Mouse (Mus musculus) monocyte, adult 2 months (primary cell): Measurements from ENCODE around the gene Akap8l.

Experiments
- DNase-seq, 2 experiments: peaks; one replicate each; pipeline ENCODE4 v3.0.0; 2022; ENCODE audit warnings: low spot score in 2 of 2, low read depth in 1 of 2

The Akap8l gene

DNA sequence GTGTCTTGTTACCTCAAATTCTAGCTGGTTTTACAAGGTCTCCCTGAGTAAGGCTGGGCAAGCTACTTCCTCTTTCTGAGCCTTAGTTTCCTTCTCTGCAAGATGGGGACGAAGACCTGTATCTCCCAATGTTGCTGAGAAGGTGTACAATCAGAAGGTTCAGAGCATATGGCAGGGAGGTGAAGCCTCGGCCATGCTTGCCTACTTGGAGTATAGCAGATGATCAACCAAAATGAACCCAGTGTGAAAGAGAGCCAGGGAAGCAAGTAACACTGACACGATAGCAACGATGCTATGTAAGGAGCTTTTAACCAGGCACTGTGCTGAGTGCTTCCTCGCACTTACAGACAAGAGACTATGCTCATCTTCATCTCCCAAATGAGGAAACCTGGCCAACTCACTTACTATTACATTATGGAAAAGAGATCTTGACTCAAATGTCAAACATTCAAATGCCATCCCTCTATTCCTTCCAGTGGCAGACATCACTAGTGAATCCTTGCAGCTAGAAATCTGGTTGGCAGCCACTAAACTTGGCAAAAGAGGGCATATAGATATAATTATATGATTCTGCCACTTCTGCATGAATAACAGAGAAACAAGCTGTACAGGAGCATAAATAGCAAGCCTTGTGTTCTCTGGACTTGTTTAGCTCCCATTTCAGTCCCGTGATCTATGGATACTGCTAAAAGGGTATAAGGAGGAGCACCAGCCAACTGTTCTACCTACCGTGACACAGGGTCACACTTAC lies 8.0 kb upstream of the Akap8l start:
- DNase-seq, result no peak

GRCm38 (mm10) chr17:32356766-32357760 lies 6.7 kb upstream of the Akap8l start:
- no peak for DNase-seq

- DNase-seq, result no peak
These were observed 5.9 kb upstream of the Akap8l start for GRCm38 (mm10) chr17:32356281-32356680.

DNA sequence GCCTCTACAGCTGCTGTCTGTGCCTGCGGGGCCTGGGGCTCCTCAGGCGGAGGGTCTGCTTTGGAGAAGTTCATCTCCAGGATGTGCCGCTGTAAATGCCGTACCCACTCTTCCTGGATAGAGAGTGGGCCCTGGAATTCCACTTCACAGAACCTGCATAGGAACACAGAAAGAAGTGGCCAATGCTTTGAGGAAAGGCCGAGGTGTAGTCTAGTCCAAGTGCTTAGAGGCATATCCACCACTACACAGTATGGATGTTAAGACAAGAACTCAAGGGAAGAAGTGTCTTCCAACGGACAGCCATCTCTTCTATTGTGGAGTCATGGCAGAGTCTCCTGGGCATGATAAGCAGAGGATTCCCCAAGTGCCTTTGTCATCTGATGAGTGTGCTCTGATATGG lies 4.6 kb upstream of the Akap8l start:
- no peak for DNase-seq

DNA sequence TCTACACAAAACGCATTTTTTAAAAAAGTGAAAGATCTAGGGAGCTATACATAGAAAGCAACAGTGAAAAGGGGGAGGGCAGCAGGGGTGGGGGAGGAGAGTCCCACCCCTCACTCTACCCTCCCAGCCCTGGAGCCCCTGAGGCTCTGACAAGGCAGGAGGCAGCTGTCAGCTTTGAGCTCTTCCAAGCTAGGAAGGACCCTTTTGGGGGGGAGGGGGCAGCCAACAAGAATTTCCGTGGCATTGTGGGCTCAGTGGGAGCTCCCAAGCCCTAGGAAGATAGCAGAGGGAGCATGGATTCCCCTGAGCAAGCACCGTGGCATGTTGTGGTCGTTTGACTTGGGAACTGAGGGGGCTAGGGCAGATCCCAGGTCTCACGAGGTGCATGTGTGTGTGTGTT lies 3.8 kb upstream of the Akap8l start:
- DNase-seq, result no peak

GRCm38 (mm10) chr17:32353696-32354095 lies 3.3 kb upstream of the Akap8l start:
- DNase-seq, result no peak

GRCm38 (mm10) chr17:32351726-32352125 lies 1.3 kb upstream of the Akap8l start:
- no peak for DNase-seq

GRCm38 (mm10) chr17:32351269-32351668 lies 862 bp upstream of the Akap8l start:
- no peak for DNase-seq

DNA sequence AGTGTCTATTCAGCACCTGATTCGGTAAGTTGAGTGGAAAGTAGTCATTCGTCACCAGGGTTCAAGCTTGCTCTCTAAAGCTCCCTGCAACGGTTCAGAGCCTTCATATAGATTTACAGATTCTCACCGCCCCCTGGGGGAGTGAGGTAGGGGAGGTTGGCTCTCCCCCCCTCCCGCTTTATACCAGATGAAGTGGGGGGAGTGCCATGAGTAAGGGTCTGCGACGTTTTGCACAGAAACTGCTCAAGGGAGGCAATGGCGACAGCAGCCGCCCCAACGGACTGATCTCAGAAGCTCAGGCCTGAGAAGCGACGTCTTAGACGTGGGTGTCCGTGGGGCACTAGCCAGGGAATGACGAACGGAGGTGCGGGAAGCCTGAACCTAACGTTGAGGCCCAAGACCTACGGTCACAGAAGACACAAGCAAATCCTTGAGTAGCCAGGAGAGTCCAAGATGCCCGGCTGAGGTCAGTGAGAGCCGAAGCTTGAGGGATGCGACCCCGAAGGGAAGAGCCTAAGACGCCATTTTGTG lies 491 bp downstream of the Akap8l start:
- no peak for DNase-seq

DNA sequence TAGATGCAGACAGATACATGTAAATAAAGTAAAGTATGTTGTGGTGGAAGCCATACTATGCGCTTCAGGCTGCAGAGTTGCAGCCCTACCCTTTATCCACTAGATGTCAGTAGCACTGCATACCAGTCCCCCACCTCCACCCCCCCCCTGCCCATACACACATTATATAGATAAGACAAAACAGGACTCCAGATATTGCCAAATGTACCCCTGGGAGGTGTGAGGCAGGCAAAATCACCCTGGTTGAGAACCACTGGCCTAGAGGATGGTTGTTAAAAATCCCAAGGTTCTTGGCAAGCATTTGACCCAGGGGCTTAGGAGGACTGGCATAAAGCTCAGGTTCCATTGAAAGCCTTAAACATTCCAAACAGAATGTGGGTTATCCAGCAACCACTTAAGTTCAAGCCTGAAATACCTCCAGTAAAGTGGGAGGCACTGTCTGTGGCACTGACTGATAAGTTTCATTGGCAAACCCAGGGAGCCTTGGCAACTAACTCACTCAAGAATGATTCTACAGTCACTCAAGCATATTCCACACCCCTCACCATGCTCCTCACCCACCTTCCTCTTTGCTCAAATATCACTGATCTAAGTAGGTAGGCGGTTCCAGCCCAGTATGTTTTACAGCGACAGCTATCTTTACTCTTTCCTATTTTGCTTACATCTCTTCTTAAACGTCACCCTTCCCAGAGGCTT lies 1.2 kb downstream of the Akap8l start:
- DNase-seq, result no peak

DNA sequence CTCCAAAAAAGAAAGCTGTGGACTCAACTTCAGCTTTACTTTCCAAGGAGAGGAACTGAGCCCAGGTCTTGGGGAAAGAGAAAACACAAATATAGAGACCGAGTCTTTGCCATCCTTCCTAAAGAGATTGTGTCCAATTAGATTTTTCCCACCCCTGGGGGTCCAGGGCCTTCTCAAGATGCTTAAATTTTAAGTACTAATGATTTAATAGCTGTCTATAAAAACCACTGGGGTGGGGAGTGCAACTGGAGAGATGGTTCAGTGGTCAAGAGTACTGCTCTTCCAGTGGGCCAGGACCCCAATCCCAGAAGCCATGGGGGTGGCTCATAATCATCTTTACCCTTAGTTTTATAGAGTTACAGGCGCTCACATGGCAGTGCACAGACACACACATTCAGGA lies 2.0 kb downstream of the Akap8l start:
- no peak for DNase-seq

DNA sequence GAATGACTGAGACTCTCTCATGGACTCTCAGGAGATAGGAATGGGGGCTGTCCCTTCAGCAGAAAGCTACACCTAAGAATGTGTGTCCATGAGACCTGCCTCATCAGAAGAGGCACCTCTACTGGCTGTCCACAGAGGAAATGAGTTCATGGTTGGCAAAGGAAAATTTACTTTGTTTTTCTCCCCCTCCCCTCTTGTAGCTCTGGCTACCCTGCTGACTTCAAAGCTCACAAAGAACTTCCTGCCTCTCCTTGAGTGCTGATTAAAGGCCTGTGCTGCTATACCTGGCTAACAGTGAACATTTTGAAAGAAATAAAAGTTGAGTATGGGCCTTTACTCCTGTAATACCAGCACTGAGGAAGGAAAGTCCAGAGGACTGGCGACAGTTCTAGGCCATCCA lies 9.3 kb downstream of the Akap8l start:
- DNase-seq, result no peak

- DNase-seq, result no peak
These were observed 10.3 kb downstream of the Akap8l start for GRCm38 (mm10) chr17:32340110-32340509.

DNA sequence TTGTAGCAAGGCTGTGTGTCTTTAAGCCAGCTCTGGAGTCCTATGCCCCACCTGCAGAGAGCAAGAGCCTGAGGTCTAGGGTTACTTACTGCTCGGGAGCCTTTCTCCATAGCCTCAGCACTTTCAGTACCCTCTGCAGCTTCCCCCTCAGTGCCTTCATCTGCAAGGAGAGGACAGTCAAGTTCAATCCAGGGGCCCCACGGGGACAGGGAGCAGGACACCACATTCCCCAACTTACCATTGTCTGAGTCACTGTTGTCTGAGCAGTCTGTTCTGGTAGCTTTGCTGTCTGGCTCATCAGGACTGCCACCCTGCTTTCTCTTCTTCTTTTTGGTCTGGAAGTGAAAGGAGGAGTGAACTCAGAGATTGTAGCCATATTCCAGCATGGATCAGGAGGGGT lies 14.5 kb downstream of the Akap8l start:
- no peak for DNase-seq

DNA sequence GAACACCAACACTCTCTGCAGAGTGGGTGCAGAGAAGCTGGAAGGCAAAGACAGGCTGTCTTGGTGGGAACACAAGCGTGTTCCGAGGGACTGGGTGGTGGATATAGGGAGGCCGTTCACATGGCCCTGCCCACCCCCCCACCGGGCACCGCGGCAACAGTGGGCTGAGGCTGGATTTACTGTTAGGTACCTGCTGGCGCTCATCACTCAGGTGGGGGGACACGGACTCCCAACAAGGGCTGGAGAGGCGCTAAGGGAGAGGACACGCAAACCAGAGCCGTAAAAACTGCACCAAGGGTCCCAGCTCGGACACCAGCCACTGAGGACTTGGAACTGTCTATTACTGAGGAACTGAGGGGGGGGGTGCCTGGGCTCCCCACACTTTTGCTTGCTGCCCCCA lies 15.5 kb downstream of the Akap8l start:
- no peak for DNase-seq

- no peak for DNase-seq
These were observed 16.6 kb downstream of the Akap8l start for GRCm38 (mm10) chr17:32333675-32334303.

DNA sequence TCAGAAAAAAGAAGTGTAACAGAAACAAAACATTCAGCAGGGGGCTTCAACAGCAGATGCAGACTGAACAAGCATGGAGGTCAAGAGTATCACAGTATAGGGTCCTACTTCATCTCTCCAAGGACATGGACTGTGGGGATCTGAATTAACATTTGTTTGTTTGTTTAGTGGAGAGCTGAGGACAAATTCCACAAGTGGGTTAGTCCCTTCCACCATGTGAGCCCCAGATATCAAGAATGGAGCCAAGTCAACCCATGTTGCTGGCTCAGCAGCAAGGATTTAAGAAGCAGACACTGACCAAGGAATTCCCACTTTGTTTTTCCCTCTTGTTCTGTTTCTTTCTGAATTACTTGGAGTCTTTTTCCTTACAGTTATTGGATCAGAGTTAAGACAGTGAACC lies 22.9 kb downstream of the Akap8l start:
- no peak for DNase-seq

DNA sequence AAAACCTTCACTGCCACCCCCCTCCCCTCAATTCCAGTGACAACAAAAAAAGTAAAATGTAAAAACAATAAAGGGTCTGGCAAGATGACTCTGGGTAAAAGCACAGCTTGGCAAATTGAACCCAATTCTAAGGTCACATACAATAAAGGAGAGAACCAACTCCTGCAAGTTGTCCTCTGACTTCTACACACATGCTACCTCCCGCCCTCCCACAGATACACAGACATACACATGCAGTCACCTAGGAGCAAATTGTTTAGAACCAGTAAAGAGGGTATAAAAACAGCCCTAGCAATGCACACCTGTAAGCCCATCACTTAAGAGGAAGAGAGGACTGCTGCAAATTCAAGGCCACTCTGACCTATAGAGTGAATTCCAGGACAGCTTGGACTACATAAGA lies 27.6 kb downstream of the Akap8l start:
- DNase-seq, result no peak

DNA sequence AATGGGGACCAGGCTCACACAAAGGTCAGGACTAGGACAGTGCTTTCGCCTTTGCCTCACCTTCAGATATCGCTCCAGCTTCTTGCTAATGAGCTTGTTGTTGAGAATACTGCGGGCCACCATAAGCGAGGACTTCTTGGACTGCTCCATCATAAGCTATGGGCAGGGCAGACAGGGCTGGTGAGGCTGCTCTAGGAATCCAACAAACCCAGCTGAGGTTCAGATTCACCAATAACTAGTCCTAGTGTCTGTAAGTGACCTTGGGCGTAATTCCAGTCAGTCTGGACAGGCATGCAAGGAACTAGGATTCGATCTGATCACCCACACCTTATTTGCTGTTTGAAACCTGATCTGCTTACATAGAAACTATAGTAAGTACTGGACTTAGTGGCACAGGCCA lies 28.6 kb downstream of the Akap8l start:
- DNase-seq, result no peak

- no peak for DNase-seq
These were observed 29.0 kb downstream of the Akap8l start for GRCm38 (mm10) chr17:32321390-32321734.
